Mouse (Mus musculus) neural tube, embryonic 12.5 days (tissue): ENCODE measurements around the gene 2210407C18Rik. TPM values are rescaled to one million over a fixed set of nuclear protein-coding genes. Genes with fewer than 3 reads are reported as not detected.

Source experiments
- ATAC-seq: fragments of 200-750 bp; cut with Nextera tagmentation; 2 replicates; pipeline ENCODE4 v1.8.0; 2017; ENCODE audit warnings: low read depth, mild to moderate bottlenecking, moderate TSS enrichment, moderate library complexity; ENCODE audit not compliant: low FRiP score
- H3K27ac ChIP-seq: fragments of 300-500 bp; sonication (generic); 2 replicates; pipeline ENCODE4 v1.5.1; 2016
- H3K27me3 ChIP-seq: fragments of 300-500 bp; sonication (generic); replicated peaks from 2 replicates; pipeline ENCODE4 v1.6.1; 2016; ENCODE audit warnings: mild to moderate bottlenecking
- H3K36me3 ChIP-seq: fragments of 300-500 bp; sonication (generic); 2 replicates; pipeline ENCODE4 v1.6.1; 2016; ENCODE audit warnings: mild to moderate bottlenecking
- H3K4me1 ChIP-seq: fragments of 300-500 bp; sonication (generic); 2 replicates; pipeline ENCODE4 v1.6.1; 2016
- H3K4me2 ChIP-seq: fragments of 300-500 bp; sonication (generic); replicated peaks from 2 replicates; pipeline ENCODE4 v1.6.1; 2016; ENCODE audit warnings: mild to moderate bottlenecking
- H3K4me3 ChIP-seq: fragments of 300-500 bp; sonication (generic); 2 replicates; pipeline ENCODE4 v1.5.1; 2016
- H3K9ac ChIP-seq: fragments of 300-500 bp; sonication (generic); 2 replicates; pipeline ENCODE4 v1.6.1; 2016; ENCODE audit warnings: mild to moderate bottlenecking
- H3K9me3 ChIP-seq: fragments of 300-500 bp; sonication (generic); 2 replicates; pipeline ENCODE4 v1.6.1; 2016; ENCODE audit warnings: mild to moderate bottlenecking
- WGBS: fragments of 180-500 bp; shearing (Covaris S2); methylation state at CpG from one replicate; pipeline ENCODE4 v1.1.7; 2016; 5-methylcytosine and 5-hydroxymethylcytosine counted together
- polyA plus RNA-seq: library from polyadenylated mRNA; unstranded; fragments of >200 nt; fragmentation: Nextera tagmentation; extraction: Ambion mirVana; gene quantifications from 2 replicates; pipeline ENCODE4 v1.2.1, GENCODE M21; 2016

2210407C18Rik gene
- polyA plus RNA-seq, 1 experiment from 2014 or later: not detected

DNA sequence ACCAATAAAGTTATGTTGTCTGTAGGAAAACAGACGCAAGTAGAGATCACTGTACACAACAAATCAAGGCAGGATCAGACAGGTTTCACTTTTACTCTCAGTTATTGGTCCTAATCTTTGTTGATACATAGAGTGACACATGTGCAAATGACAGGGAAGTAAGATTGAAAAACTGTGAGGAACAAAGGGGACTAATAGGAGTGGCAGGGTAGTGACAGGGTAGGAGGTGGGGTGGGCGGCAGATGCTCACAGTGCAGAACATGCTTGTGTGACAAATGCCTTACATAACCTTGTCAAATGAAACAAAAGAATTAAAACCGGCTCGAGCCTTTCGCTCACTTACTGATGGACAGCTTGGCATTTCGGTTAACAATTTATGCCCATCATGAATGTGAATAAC lies 2.9 kb upstream of the 2210407C18Rik start:
- 75% methylated on average over 6 of the region's 6 CpGs for WGBS
- Histone ChIP-seq H3K9me3 (no peaks in the 10 kb centered on the region), H3K36me3 (no peaks in the 10 kb centered on the region), H3K9ac (no peak overlapping the region), H3K4me1 (no peaks in the 10 kb centered on the region), H3K27me3 (no peaks in the 10 kb centered on the region), H3K4me3 (no peak overlapping the region), H3K27ac (no peak overlapping the region), H3K4me2 (no peak overlapping the region)
- no peak for ATAC-seq

DNA sequence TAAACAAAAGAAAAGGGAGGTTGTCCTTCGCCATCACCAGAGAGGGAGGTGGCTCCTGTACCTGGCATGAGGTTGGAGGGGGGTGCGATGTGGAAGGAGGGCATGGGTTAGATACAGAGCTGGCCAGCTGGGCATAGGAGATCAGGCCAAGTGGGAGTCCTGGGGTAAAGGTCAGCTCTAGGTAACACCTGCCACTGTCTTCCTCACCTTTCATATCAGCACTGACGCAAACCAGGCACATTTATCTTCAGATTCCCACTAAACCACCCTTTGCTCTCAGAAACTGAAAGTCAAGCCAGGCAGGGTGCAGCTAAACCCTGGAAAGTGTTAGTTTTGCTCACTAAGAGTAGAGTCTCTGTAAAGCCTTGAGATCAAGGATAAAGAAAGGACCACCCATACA lies 2.5 kb upstream of the 2210407C18Rik start:
- H3K4me2 ChIP-seq: no peak overlapping the region
- ATAC-seq: no peak
- H3K9ac ChIP-seq: no peak overlapping the region
- H3K9me3 ChIP-seq: no peaks in the 10 kb centered on the region
- no peaks in the 10 kb centered on the region for H3K4me1 ChIP-seq
- H3K4me3 ChIP-seq: no peak overlapping the region
- no peak overlapping the region for H3K27ac ChIP-seq
- H3K27me3 ChIP-seq: no peaks in the 10 kb centered on the region
- WGBS: 78% methylated on average over 3 of the region's 3 CpGs
- no peaks in the 10 kb centered on the region for H3K36me3 ChIP-seq

DNA sequence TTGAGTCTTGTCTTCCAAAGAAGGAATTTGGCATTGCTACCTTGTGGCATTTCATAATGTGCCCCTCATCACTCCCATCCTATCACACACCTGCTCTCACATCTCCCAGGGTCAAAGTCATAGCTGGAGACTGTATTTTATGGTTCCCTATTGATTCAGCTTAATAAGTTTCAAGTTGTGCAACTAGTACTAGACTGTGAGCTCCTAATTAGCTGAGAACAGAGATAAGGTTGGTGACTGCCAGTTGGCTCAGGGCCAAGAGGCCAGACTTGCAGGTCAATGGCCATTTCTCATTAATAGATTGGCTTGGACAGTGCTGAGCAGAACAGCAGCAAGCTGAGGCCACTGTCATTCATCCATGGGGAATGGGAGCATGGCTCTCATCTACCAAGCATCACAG lies 1.3 kb downstream of the 2210407C18Rik start:
- Histone ChIP-seq H3K4me2 (no peak overlapping the region), H3K9ac (no peak overlapping the region), H3K4me1 (no peaks in the 10 kb centered on the region), H3K9me3 (no peaks in the 10 kb centered on the region), H3K27me3 (no peaks in the 10 kb centered on the region), H3K36me3 (no peaks in the 10 kb centered on the region), H3K4me3 (no peak overlapping the region), H3K27ac (no peak overlapping the region)
- no peak for ATAC-seq

DNA sequence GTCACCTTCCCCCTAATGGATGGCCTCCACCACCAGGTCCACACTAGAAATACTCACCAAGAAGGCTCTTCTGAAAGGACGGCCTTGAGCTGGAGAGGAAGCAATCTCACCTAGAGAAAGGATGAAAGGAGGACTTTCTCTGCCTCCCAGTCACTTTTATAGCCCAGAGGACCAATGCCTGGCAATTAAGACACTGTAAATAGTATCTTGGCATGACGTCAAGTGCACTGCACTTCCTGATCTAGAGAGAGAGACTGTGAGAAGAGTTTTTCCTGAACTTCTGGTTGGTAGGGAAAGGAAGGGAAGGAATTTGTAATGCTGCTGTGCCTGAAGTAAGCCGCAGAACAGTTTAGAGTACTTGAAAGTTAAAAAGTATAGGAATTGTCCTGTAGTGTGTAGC lies 2.5 kb downstream of the 2210407C18Rik start:
- no peak overlapping the region for H3K9ac ChIP-seq
- no peaks in the 10 kb centered on the region for H3K36me3 ChIP-seq
- H3K4me3 ChIP-seq: no peak overlapping the region
- 63% methylated on average over 3 of the region's 3 CpGs for WGBS
- no peak overlapping the region for H3K4me2 ChIP-seq
- no peaks in the 10 kb centered on the region for H3K4me1 ChIP-seq
- ATAC-seq: no peak
- no peaks in the 10 kb centered on the region for H3K9me3 ChIP-seq
- no peaks in the 10 kb centered on the region for H3K27me3 ChIP-seq
- no peak overlapping the region for H3K27ac ChIP-seq

DNA sequence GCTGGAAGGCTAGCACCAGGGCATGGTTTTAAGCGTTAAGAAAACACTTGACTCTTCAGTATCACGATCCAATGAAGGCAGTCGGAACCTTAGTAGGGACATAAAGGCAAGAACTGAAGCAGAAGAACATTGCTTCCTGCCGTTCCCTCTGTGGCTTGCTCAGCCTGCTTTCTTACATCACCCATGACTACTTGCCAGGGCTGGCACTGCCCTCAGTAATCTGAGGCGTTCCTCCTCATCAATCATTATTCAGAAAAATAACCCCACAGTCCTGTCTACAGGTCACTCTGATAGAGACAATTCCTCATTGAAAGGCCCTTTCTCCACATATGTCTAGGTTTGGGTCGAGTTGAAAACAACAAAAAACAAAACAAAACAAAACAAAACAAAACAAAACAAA lies 8.8 kb downstream of the 2210407C18Rik start:
- H3K4me3 ChIP-seq: no peak overlapping the region
- no peak overlapping the region for H3K27ac ChIP-seq
- no peaks in the 10 kb centered on the region for H3K36me3 ChIP-seq
- no peak overlapping the region for H3K4me2 ChIP-seq
- ATAC-seq: no peak
- no peaks in the 10 kb centered on the region for H3K4me1 ChIP-seq
- no peak overlapping the region for H3K9ac ChIP-seq
- WGBS: 83% methylated on average over 6 of the region's 6 CpGs
- no peaks in the 10 kb centered on the region for H3K9me3 ChIP-seq
- no peaks in the 10 kb centered on the region for H3K27me3 ChIP-seq

DNA sequence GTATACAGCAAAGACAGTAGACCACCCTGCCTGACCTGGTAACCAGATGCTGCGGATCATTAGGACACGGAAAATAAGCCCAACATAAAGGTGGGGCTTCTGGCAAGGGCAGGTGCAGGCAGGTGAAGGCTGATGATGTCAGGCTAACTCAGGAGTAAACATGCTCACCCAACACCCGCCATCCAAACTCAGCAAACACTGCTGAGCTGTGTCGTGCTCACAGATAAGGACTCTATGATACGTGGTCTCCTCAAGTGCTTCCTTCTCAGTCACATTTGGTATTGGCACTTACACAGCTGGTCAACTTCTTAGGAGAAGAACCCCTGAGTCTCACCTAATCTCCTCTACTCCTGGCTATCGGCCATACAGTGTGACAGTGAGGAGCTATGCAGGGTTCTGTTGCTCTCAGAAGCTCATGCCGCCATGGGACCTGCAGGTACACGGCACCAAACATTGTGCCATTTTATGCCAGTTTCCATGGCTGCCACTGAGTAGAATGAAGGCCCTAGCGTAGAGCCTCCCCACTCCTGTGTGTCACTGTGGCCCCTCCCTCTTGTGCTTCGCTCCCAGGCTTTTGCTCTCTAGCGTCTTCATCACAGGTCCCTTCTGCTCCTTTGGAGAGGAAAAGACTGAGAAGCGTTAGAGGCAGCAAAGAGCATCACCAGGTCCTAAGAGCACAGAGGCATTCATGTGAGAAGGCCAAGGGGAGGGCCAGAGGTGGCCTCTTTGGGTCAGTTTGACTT lies 9.5 kb downstream of the 2210407C18Rik start:
- ATAC-seq: no peak
- Histone ChIP-seq H3K9ac (no peak overlapping the region), H3K36me3 (no peaks in the 10 kb centered on the region), H3K4me2 (no peak overlapping the region), H3K9me3 (no peaks in the 10 kb centered on the region), H3K4me3 (no peak overlapping the region), H3K27ac (no peak overlapping the region), H3K27me3 (no peaks in the 10 kb centered on the region), H3K4me1 (no peaks in the 10 kb centered on the region)
- WGBS: 89% methylated on average over 12 of the region's 12 CpGs

DNA sequence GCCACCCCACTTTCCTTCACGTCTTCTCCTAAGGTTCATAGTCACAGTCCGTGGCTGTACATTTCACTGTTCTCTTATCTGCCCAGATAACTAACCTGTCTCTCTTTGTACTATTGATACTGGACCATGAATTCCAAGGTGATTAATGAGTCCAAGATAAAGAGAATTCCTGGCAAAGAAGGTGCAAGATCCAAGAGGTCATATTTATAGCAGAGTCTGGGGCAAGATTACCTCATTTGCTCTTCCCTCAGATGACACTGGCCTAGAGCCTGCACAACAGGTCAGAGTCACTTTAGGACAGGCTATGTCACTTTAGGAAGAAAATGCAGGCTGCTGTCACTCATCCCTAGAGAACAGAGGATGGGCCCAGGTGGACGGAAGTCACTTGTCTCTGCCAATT lies 10.6 kb downstream of the 2210407C18Rik start:
- Histone ChIP-seq H3K36me3 (no peaks in the 10 kb centered on the region), H3K4me3 (no peak overlapping the region), H3K4me2 (no peak overlapping the region), H3K9ac (no peak overlapping the region), H3K4me1 (no peaks in the 10 kb centered on the region), H3K9me3 (no peaks in the 10 kb centered on the region), H3K27me3 (no peaks in the 10 kb centered on the region), H3K27ac (no peak overlapping the region)
- ATAC-seq: no peak
- WGBS: 91% methylated on average over 3 of the region's 3 CpGs

DNA sequence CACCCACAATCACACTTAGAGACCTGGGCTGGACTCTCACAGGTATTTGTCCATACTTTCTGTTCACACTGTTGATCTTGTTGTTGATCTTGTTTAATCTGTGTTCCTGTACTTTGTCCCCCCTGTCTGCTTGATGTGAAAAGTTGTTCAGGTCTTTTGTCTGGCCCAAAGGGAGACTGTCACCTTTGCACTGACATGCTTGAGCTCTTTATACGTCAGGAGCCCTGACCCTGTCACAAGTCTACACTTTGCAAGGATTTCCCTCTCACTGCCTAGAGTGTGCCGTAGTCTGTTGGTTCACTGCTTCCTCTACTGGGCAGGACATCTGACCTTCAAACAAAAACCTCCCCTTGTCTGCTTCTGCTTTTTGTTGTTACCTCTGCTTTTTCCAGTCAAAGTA lies 11.2 kb downstream of the 2210407C18Rik start:
- H3K4me2 ChIP-seq: no peak overlapping the region
- no peaks in the 10 kb centered on the region for H3K4me1 ChIP-seq
- H3K36me3 ChIP-seq: no peaks in the 10 kb centered on the region
- WGBS: 81% methylated on average over 2 of the region's 2 CpGs
- no peaks in the 10 kb centered on the region for H3K9me3 ChIP-seq
- H3K27ac ChIP-seq: no peak overlapping the region
- no peak overlapping the region for H3K9ac ChIP-seq
- ATAC-seq: no peak
- no peaks in the 10 kb centered on the region for H3K27me3 ChIP-seq
- H3K4me3 ChIP-seq: no peak overlapping the region

DNA sequence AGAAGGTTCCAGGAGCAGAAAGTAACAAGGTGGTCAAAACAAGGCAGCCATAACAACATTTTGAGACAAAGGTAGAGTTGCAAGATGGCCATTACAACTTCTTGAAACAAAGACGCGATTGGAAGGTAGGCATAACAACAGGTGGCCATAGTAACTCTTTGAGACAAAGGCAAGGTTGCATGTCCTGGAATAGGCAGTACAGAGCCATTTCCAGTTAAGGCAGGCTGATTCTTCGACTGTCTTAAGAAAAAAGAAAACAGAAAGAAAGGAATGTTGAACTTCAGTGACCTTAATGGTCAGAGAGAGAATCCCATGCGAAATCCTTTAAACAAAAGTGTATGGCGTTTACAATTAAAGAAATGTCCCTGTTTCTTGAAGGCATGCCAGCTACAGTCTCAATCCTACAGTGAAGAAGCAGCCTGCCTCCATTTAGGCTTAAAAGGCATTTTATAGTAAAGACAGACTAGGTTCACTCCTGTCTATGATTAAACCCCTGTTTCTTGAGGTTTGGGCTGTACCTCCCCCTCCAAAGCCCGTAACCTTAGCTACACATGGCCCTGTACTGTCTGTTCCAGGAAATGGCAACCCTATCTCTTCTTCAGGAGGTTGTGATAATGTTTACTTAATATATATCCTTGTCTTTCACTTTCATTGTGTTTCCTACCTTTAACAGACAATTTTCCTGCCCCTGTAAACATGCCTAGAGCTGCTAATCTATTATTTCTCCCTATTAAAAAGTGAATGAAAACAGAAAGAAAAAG lies 12.9 kb downstream of the 2210407C18Rik start:
- Histone ChIP-seq H3K36me3 (no peaks in the 10 kb centered on the region), H3K4me1 (no peaks in the 10 kb centered on the region), H3K9ac (no peak overlapping the region), H3K27me3 (no peaks in the 10 kb centered on the region), H3K4me2 (no peak overlapping the region), H3K27ac (no peak overlapping the region), H3K4me3 (no peak overlapping the region), H3K9me3 (no peaks in the 10 kb centered on the region)
- no peak for ATAC-seq
- 82% methylated on average over 6 of the region's 6 CpGs for WGBS

DNA sequence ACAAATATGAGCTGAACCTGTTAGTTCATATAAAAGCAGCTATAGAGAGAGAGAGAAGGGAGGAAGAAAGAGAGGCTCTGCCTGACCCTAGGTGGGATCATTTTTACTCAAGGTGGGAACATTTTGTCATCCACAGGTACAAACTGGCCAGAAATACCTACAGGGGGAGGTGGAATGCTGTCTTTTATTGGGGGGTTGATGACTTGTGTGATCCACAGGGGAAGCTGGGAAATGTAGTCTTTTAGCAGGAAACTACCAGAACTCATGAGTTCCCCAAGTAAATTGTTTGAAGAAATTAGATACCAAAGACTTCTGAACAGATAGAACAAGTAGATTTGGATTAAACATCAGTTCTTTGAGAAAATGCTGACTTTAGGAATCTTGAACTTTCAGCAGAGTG lies 13.8 kb downstream of the 2210407C18Rik start:
- Histone ChIP-seq H3K4me2 (no peak overlapping the region), H3K27ac (no peak overlapping the region), H3K4me1 (no peaks in the 10 kb centered on the region), H3K9ac (no peak overlapping the region), H3K4me3 (no peak overlapping the region), H3K36me3 (no peaks in the 10 kb centered on the region), H3K27me3 (no peaks in the 10 kb centered on the region), H3K9me3 (no peaks in the 10 kb centered on the region)
- no peak for ATAC-seq

DNA sequence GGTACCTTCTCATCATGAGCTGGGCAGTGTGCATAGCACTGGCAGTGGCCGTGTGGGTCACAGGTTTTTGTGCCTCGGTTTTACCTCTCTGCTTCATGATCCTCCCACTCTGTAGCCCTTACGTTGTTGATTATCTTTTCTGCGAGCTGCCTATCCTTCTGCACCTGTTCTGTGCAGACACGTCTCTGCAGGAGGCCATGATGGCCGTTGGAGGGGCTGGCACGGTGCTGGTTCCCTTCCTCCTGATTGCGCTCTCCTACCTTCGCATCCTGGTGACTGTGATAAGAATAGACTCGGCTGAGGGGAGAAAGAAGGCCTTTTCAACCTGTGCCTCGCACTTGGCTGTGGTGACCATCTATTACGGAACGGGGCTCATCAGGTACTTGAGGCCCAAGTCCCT lies 18.0 kb downstream of the 2210407C18Rik start:
- WGBS: 86% methylated on average over 13 of the region's 13 CpGs
- Histone ChIP-seq H3K27ac (no peak overlapping the region), H3K36me3 (no peaks in the 10 kb centered on the region), H3K4me3 (no peak overlapping the region), H3K4me1 (no peaks in the 10 kb centered on the region), H3K9me3 (no peaks in the 10 kb centered on the region), H3K9ac (no peak overlapping the region), H3K27me3 (no peaks in the 10 kb centered on the region), H3K4me2 (no peak overlapping the region)
- no peak for ATAC-seq

DNA sequence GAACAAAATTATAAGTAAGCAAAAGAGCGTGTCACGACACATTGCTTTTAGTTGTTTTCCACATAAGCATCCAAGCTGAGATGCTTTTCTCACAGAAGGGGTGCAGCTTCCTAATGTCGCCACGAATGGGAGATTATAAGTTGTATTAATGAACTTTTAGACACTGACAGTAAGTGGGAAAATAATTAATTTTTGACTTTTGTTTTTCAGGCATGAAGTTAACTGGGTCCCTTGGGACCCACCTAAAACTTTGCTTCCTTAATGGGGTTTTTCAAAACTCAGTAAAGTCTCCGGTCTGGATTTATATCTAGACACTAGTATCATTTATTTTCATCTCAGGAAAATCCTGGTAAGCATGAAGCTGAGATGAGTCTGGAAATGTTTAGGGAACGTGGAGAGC lies 21.1 kb downstream of the 2210407C18Rik start, which contains the start of gene Olfr324:
Gene Olfr324 (plus strand): TSS at position 301 of the 400 bp plus-strand sequence.
- 85% methylated on average over 6 of the region's 6 CpGs for WGBS
- ATAC-seq: no peak

More for the DNA sequence above, 21.1 kb downstream of the 2210407C18Rik start, which contains the start of gene Olfr324:
- Histone ChIP-seq H3K36me3 (no peaks in the 10 kb centered on the region), H3K4me2 (no peak within 1 kb of the TSS), H3K27ac (no peak within 1 kb of the TSS), H3K9me3 (no peaks in the 10 kb centered on the region), H3K4me3 (no peak within 1 kb of the TSS), H3K9ac (no peak within 1 kb of the TSS), H3K27me3 (no peaks in the 10 kb centered on the region), H3K4me1 (no peaks in the 10 kb centered on the region)
